Mouse (Mus musculus) A20 (cell line): Measurements from ENCODE around the gene St5.

Experiments used
- DNase-seq: peaks from one replicate; pipeline ENCODE4 v3.0.0-alpha.2; 2011; ENCODE audit warnings: low read depth, low spot score

Gene St5

DNA sequence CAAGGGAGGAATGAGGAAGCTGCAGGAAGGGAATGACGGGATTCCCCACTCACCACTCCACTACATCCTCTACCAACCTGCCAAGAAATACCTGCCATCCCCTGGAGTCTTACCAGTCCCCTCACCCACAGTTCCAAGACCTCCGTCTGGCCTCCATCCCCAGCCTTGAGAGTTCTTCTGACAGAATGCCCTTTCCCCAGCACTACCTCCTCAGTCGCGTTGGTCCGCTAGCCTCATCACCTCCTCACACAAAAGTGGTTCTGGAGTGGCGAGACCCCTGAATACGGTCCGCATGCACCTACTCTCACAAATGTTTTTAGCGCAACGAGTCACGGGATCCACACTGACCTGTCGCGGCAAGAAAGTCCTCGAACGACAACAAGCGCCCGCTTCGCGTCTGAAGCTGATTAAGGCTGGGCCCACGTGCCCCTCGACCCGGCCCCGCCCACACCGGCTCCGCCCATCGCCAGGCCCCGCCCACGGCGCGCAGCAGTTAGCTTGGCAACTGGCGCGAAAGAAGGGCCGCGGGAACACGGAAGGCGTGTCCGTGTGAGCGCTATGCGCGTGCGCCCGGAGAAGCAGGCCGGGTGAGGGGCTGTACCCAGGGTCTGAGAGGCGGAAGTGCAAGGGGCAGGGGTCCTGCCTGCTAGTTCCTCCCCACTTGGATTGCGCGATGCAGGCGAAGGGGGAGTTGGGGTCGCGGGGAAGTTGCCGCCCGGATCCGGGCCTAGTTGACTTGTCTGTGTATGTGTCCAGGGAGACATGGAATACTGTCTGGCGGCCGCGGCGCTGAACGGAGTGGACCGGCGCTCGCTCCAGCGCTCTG, at the start of gene St5, which contains the start of gene Akip1:
Gene St5 (minus strand): TSS at position 416 of the 826 bp plus-strand sequence.
Gene Akip1 (plus strand): TSS at position 501 of the 826 bp plus-strand sequence.
- peak; percentile 97 for DNase-seq

DNA sequence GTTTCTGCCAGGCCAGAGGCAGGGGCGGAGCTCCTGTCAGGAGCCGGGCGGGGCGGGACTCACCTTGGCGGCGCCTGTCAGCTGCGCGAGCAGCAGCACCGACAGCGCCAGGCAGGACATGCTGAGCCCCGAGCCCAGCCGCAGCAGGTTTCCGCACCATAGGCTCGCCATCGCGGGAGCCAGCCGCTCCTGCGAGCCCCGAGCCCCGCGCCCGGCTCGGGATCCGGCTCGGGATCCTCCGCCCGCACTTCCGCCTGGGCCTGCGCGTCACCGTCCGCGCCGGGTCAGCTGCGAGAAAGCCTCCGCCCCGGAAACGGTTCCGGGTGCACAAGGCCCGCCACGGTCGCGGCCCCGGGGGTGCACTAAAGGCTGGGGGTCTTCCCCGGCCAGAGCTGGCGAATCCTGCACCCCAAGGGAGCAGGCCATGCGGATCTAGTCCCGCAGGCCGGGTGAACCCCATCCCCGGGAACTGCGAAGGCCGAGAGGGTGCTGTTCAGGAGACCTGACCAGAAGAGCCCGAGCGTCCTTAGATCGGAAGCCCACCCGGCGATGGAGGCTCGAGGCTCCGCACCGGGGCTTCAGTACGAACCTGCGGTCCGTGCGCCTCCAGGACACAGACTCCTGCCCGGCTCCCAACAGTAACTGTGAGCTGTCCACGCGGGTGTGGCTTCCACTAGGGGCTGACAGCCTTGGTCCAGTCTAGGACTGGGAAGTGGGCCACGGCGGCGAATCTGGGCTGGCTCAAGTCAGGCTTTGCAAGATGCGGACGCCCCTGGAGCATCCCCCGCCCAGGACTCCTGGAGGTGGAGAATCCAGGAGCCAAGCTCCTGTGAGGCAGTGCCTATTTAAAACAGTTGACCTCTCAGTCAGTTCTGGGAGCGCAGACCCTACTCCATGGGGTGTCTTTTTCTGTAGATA, 48.9 kb upstream of the St5 start, which contains the start of gene Tmem9b:
Gene Tmem9b (minus strand): TSS at position 868 of the 918 bp plus-strand sequence.
- peak; percentile 89 for DNase-seq

GRCm38 (mm10) chr7:109751427-109752007, 48.1 kb upstream of the St5 start:
- no peak for DNase-seq

GRCm38 (mm10) chr7:109747747-109748146, 44.3 kb upstream of the St5 start:
- DNase-seq, result no peak

- no peak for DNase-seq
These were observed 38.3 kb upstream of the St5 start for GRCm38 (mm10) chr7:109741703-109742102.

DNA sequence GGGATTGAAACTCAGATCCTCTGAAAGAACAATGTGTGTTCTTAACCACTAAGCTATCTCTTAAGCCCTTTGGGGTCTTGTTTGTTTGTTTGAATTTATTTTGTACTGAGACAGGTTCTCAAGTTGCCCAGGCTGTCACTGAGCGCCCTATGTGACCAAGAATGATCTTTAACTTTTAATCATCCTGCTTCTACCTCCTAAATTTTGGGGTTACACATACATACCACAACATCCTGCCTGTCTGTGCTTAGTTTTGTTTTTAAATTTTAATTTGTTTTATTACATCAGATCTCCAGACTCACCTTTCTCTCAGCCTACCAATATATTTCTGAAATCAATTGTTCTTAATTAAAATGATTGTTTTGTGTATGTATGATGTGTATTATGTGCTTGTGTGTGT, 37.7 kb upstream of the St5 start:
- no peak for DNase-seq

GRCm38 (mm10) chr7:109739822-109740370, 36.5 kb upstream of the St5 start:
- no peak for DNase-seq

GRCm38 (mm10) chr7:109734806-109735205, 31.4 kb upstream of the St5 start:
- DNase-seq, result no peak

DNA sequence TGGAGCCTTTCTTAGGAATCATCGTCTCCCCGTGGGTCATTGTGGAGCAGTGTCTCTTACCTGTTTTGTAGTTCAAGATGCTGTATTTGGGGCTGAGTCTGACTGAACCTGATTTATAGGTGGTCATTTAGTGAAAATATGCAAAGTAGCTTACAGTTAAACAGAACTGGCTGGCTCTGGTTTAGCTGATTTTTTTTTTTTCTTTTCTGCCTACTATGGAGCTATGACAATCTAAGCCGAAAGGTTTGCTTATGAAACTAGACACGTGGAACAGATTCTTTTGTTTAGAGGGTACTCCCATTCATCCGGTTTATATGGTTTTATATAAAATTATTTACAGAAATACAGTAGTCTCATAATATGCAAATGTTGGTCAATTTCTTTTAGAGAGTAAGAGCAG, 28.2 kb upstream of the St5 start, which contains the start of gene Ascl3:
Gene Ascl3 (minus strand): TSS at position 101 of the 400 bp plus-strand sequence.
- no peak for DNase-seq

DNA sequence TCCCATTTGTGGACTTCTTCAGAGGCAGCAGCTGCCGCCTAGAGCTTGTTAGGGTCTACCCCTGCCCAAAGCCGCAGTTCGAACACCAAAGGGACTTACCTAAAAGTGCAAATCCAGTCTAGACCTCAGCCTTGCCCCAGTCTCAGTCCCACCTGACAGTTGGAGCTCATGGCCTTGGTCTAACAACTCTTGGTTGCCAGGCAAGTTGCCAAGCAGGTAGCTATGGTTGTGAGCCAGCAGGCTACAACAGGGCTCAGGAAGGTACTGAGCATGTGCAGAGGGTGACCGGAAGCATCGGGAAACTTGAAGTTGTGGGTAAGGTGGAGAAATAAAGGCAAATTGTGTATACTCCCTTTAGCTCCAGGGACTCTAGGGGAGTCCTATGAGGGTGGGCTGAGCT, 20.3 kb upstream of the St5 start, which contains the start of gene BC051019:
Gene BC051019 (minus strand): TSS at position 154 of the 400 bp plus-strand sequence.
- DNase-seq, result no peak

DNA sequence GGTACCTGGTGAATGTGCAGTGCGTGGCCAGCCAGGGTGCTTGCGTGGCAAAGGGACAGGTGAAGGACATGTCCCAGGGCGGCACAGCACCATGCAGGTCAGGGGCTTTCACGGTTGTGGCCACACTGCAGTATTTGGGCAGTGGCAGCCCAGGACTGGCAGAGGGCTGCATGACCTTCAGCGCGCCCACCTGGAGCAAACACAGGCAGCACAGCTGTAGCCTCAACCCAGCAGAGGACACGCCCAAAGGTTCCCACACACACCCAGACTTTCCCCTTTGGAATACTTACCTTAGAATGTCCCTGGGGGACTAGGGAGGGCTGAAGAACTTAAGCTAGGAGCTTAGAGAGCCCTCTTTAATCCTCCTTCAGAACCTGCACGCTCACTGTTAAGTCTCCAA, 19.7 kb upstream of the St5 start:
- no peak for DNase-seq

DNA sequence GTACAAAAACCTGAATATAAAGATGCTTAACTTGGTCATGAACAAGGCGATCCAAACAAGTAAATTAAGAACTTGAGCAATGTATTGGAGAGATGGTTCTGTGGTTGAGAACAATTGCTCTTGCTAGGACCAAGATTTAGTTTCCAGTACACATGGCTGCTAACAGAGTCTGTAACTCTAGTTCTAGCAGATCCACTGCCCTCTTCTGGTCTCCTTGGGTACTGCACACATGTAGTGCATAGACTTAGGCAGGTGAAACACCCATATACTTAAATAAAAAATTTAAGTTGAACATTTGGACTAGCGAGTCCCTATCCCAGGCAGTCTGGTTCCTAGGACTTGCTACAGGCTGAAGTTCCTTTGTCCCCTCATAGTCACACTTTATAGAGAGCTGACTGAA, 19.2 kb upstream of the St5 start:
- peak; percentile 35 for DNase-seq

DNA sequence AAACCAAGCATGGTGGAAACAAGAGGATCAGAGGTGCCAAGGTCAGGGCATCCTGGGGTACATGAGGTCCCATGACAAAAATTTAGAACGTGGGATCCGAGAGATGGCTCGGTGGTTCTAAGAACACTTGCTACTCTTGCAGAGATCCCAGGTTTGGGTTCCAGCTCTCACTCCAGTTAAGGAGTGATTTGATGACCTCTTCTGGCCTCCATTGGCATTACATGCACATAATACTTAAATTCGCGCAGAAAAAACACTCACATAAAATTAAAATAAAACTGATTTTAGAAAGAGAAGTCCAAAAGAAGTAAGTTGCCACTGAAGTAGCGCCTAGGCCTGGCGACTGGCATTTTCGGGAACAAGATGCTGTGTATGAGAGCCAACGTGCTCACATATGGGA, 15.9 kb upstream of the St5 start:
- DNase-seq, result peak; percentile 46

- no peak for DNase-seq
These were observed 10.1 kb upstream of the St5 start for GRCm38 (mm10) chr7:109713434-109713982.

GRCm38 (mm10) chr7:109712198-109712597, 8.8 kb upstream of the St5 start:
- no peak for DNase-seq

DNA sequence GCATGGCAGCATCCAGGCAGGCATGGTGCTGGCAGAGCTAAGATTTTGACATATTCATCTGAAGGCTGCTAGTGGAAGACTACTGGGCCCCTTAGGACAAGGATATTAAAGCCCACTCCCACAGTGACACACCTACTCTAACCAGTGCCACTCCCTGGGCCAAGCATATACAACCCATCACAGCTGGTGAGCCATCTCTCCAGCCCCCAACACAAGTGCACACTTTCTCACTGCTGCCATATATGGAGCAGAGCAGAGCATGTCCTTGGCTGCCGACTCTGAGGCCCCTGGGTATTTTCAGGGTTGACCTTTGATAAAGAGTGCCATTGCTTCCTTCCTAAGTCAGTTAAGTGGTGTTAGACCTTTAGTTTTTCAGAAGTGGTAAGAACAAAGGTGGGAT, 6.7 kb upstream of the St5 start:
- DNase-seq, result no peak

- DNase-seq, result no peak
These were observed 5.6 kb upstream of the St5 start for GRCm38 (mm10) chr7:109708961-109709382.

- DNase-seq, result peak; percentile 85
These were observed 3.8 kb upstream of the St5 start for GRCm38 (mm10) chr7:109707023-109707785.

DNA sequence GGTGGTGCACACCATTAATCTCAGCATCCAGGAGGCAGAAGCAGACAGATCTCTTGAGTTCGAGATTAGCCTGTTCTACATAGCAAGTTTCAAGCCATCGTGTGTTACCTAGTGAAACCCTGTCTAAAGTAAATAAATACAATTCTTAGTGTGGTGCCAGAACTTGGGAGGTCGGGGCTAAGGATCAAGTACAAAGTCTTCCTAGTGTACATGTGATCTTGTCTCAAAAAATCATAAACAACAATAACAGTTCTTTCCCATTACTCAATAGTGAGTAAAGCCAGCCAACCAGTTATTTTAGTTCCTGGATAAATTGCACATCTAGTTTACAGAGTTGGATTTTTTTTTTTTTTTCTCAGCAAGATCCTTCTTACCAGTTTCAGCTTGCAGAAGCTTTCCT, 1.1 kb upstream of the St5 start:
- DNase-seq, result no peak

DNA sequence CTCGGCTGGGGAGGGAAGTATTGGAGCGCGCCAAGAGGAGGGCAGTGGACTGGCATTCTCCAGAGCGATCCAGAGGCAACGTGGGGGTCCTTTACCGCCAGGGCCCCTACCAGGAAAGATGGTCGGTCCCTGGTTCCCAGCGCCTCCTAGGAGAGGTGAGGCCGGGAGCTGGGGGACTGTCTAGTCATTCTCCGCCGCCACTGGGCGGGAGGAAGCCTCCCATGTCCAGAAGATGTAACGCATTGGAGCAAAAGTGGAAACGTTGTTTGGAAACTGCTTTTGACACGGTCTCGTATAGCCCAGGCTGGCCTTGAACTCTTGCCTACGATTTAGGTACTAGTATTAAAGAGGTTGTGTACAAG, 592 bp upstream of the St5 start:
- no peak for DNase-seq
